Mouse (Mus musculus): ENCODE measurements around the gene Etnppl.

The Etnppl gene

GRCm38 (mm10) chr3:130617439-130617898, at the start of gene Etnppl:
Etnppl (plus strand) TSS chr3:130617448.
- no peaks in the 10 kb centered on the region for H3K36me3 ChIP-seq (ENCODE audit: control insufficient read depth, insufficient read depth, low read length, poor library complexity, severe bottlenecking)
- H3K27me3 ChIP-seq (ENCODE audit: control insufficient read depth, insufficient read depth, low read length, poor library complexity, severe bottlenecking), result no peaks in the 10 kb centered on the region
- DNase-seq (ENCODE audit: low read depth, low spot score), result no peak

GRCm38 (mm10) chr3:130568331-130569095, 48.7 kb upstream of the Etnppl start:
- Histone ChIP-seq H3K36me3 (ENCODE audit: control insufficient read depth, insufficient read depth, low read length, poor library complexity, severe bottlenecking) (no peaks in the 10 kb centered on the region), H3K27me3 (ENCODE audit: control insufficient read depth, insufficient read depth, low read length, poor library complexity, severe bottlenecking) (no peaks in the 10 kb centered on the region)
- no peak for DNase-seq (ENCODE audit: low read depth, low spot score)

- no peaks in the 10 kb centered on the region for H3K36me3 ChIP-seq (ENCODE audit: control insufficient read depth, insufficient read depth, low read length, poor library complexity, severe bottlenecking)
- no peaks in the 10 kb centered on the region for H3K27me3 ChIP-seq (ENCODE audit: control insufficient read depth, insufficient read depth, low read length, poor library complexity, severe bottlenecking)
- DNase-seq (ENCODE audit: low read depth, low spot score), result peak; percentile 1
These were observed 44.0 kb upstream of the Etnppl start for GRCm38 (mm10) chr3:130573243-130573642.

GRCm38 (mm10) chr3:130574652-130575051, 42.6 kb upstream of the Etnppl start:
- Histone ChIP-seq H3K36me3 (ENCODE audit: control insufficient read depth, insufficient read depth, low read length, poor library complexity, severe bottlenecking) (no peaks in the 10 kb centered on the region), H3K27me3 (ENCODE audit: control insufficient read depth, insufficient read depth, low read length, poor library complexity, severe bottlenecking) (no peaks in the 10 kb centered on the region)
- DNase-seq (ENCODE audit: low read depth, low spot score), result peak; percentile 13

- no peaks in the 10 kb centered on the region for H3K27me3 ChIP-seq (ENCODE audit: control insufficient read depth, insufficient read depth, low read length, poor library complexity, severe bottlenecking)
- H3K36me3 ChIP-seq (ENCODE audit: control insufficient read depth, insufficient read depth, low read length, poor library complexity, severe bottlenecking), result no peaks in the 10 kb centered on the region
- peak; percentile 20 for DNase-seq (ENCODE audit: low read depth, low spot score)
These were observed 40.6 kb upstream of the Etnppl start for GRCm38 (mm10) chr3:130576683-130577082.

GRCm38 (mm10) chr3:130579501-130579900, 37.7 kb upstream of the Etnppl start:
- no peak for DNase-seq (ENCODE audit: low read depth, low spot score)
- Histone ChIP-seq H3K36me3 (ENCODE audit: control insufficient read depth, insufficient read depth, low read length, poor library complexity, severe bottlenecking) (no peaks in the 10 kb centered on the region), H3K27me3 (ENCODE audit: control insufficient read depth, insufficient read depth, low read length, poor library complexity, severe bottlenecking) (no peaks in the 10 kb centered on the region)

- H3K36me3 ChIP-seq (ENCODE audit: control insufficient read depth, insufficient read depth, low read length, poor library complexity, severe bottlenecking), result no peaks in the 10 kb centered on the region
- DNase-seq (ENCODE audit: low read depth, low spot score), result no peak
- no peaks in the 10 kb centered on the region for H3K27me3 ChIP-seq (ENCODE audit: control insufficient read depth, insufficient read depth, low read length, poor library complexity, severe bottlenecking)
These were observed 35.7 kb upstream of the Etnppl start for GRCm38 (mm10) chr3:130581577-130581976.

GRCm38 (mm10) chr3:130582903-130583664, 34.2 kb upstream of the Etnppl start:
- Histone ChIP-seq H3K27me3 (ENCODE audit: control insufficient read depth, insufficient read depth, low read length, poor library complexity, severe bottlenecking) (no peaks in the 10 kb centered on the region), H3K36me3 (ENCODE audit: control insufficient read depth, insufficient read depth, low read length, poor library complexity, severe bottlenecking) (no peaks in the 10 kb centered on the region)
- DNase-seq (ENCODE audit: low read depth, low spot score), result no peak

- Histone ChIP-seq H3K27me3 (ENCODE audit: control insufficient read depth, insufficient read depth, low read length, poor library complexity, severe bottlenecking) (no peaks in the 10 kb centered on the region), H3K36me3 (ENCODE audit: control insufficient read depth, insufficient read depth, low read length, poor library complexity, severe bottlenecking) (no peaks in the 10 kb centered on the region)
- no peak for DNase-seq (ENCODE audit: low read depth, low spot score)
These were observed 33.2 kb upstream of the Etnppl start for GRCm38 (mm10) chr3:130584007-130584406.

- DNase-seq (ENCODE audit: low read depth, low spot score), result no peak
These were observed 22.2 kb upstream of the Etnppl start for GRCm38 (mm10) chr3:130595050-130595449.

GRCm38 (mm10) chr3:130601491-130601890, 15.8 kb upstream of the Etnppl start:
- Histone ChIP-seq H3K27me3 (ENCODE audit: control insufficient read depth, insufficient read depth, low read length, poor library complexity, severe bottlenecking) (no peaks in the 10 kb centered on the region), H3K36me3 (ENCODE audit: control insufficient read depth, insufficient read depth, low read length, poor library complexity, severe bottlenecking) (no peaks in the 10 kb centered on the region)
- no peak for DNase-seq (ENCODE audit: low read depth, low spot score)

More at GRCm38 (mm10) chr3:130595050-130595449, 22.2 kb upstream of the Etnppl start:
- no peaks in the 10 kb centered on the region for H3K27me3 ChIP-seq (ENCODE audit: control insufficient read depth, insufficient read depth, low read length, poor library complexity, severe bottlenecking)
- H3K36me3 ChIP-seq (ENCODE audit: control insufficient read depth, insufficient read depth, low read length, poor library complexity, severe bottlenecking), result no peaks in the 10 kb centered on the region

GRCm38 (mm10) chr3:130607924-130608323, 9.3 kb upstream of the Etnppl start:
- H3K36me3 ChIP-seq (ENCODE audit: control insufficient read depth, insufficient read depth, low read length, poor library complexity, severe bottlenecking), result no peaks in the 10 kb centered on the region
- peak; percentile 1 for DNase-seq (ENCODE audit: low read depth, low spot score)
- no peaks in the 10 kb centered on the region for H3K27me3 ChIP-seq (ENCODE audit: control insufficient read depth, insufficient read depth, low read length, poor library complexity, severe bottlenecking)

- no peaks in the 10 kb centered on the region for H3K36me3 ChIP-seq (ENCODE audit: control insufficient read depth, insufficient read depth, low read length, poor library complexity, severe bottlenecking)
- H3K27me3 ChIP-seq (ENCODE audit: control insufficient read depth, insufficient read depth, low read length, poor library complexity, severe bottlenecking), result no peaks in the 10 kb centered on the region
- no peak for DNase-seq (ENCODE audit: low read depth, low spot score)
These were observed 2.8 kb upstream of the Etnppl start for GRCm38 (mm10) chr3:130614444-130614843.

- DNase-seq (ENCODE audit: low read depth, low spot score), result no peak
- H3K27me3 ChIP-seq (ENCODE audit: control insufficient read depth, insufficient read depth, low read length, poor library complexity, severe bottlenecking), result no peaks in the 10 kb centered on the region
- no peaks in the 10 kb centered on the region for H3K36me3 ChIP-seq (ENCODE audit: control insufficient read depth, insufficient read depth, low read length, poor library complexity, severe bottlenecking)
These were observed 1.6 kb upstream of the Etnppl start for GRCm38 (mm10) chr3:130615625-130616024.

- no peaks in the 10 kb centered on the region for H3K36me3 ChIP-seq (ENCODE audit: control insufficient read depth, insufficient read depth, low read length, poor library complexity, severe bottlenecking)
- no peak for DNase-seq (ENCODE audit: low read depth, low spot score)
- no peaks in the 10 kb centered on the region for H3K27me3 ChIP-seq (ENCODE audit: control insufficient read depth, insufficient read depth, low read length, poor library complexity, severe bottlenecking)
These were observed 3.4 kb downstream of the Etnppl start for GRCm38 (mm10) chr3:130620517-130621146.
